Mouse (Mus musculus) cerebellum, adult 8-10 months (tissue): ENCODE data around the gene Pcid2.
"Not testable (repeated sequence)": the region's sequence is repeated elsewhere in the genome, so short reads cannot be mapped to it uniquely, and the experiment has no call there.

Experiments used
- DNase-seq: peaks from one replicate; pipeline ENCODE4 v3.0.0; 2022

Gene Pcid2

DNA sequence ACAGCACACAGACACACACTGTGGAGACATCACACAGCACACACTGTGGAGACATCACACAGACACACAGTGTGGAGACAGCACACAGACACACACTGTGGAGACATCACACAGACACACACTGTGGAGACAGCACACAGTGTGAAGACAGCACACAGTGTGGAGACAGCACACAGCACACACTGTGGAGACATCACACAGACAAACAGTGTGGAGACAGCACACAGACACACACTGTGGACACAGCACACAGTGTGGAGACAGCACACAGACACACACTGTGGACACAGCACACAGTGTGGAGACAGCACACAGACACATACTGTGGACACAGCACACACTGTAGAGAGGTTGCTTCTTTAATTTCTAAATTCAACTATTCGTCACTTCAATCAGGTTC, 29.7 kb downstream of the Pcid2 start:
- not testable (repeated sequence) for DNase-seq

GRCm38 (mm10) chr8:13075044-13075443, 30.2 kb downstream of the Pcid2 start:
- DNase-seq = no peak

GRCm38 (mm10) chr8:13073255-13073654, 32.0 kb downstream of the Pcid2 start:
- no peak for DNase-seq

DNA sequence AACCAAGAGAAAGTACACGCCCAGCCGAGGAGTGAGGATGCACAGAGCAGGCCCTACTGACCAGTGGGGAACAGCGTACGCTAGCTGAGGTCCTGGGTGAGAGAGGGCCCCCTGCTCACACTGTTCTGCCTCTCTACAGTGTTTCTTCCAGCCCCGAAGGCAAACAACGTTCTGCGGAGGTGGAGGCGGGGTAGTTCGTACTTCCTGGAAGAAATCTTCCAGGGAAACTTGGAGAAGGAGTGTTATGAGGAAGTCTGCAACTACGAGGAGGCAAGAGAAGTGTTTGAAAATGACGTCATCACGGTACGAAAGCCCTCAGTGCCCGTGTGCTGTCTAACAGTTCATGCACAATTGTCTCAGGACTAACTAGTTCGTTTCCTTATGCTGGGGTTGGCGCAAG, 42.1 kb downstream of the Pcid2 start:
- no peak for DNase-seq

GRCm38 (mm10) chr8:13060441-13061150, 44.7 kb downstream of the Pcid2 start, which contains the start of gene Proz:
Gene Proz, plus strand, starts transcription at chr8:13060914.
- DNase-seq = no peak

GRCm38 (mm10) chr8:13057351-13057750, 47.9 kb downstream of the Pcid2 start:
- no peak for DNase-seq

GRCm38 (mm10) chr8:13050550-13050949, 54.7 kb downstream of the Pcid2 start:
- DNase-seq = no peak

GRCm38 (mm10) chr8:13047652-13048051, 57.6 kb downstream of the Pcid2 start:
- no peak for DNase-seq

DNA sequence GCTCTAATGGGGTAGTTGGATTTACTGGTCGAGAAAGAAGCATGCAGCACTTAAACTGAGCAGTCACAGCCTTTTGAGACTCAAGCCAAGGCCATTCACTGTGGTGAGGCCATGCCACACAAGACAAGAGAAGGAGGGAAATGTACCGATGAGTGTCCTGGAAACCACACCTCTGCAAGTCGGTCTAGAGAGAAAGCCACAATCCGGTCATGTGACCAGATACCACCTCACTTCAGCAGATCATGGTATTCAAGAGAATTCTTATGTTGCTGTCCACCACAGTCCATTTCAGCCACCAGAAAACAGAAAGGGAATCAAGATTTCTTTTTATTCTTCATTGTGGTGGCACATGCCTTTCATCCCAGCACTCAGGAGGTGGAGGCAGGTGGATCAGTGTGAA, 63.8 kb downstream of the Pcid2 start:
- DNase-seq = no peak

DNA sequence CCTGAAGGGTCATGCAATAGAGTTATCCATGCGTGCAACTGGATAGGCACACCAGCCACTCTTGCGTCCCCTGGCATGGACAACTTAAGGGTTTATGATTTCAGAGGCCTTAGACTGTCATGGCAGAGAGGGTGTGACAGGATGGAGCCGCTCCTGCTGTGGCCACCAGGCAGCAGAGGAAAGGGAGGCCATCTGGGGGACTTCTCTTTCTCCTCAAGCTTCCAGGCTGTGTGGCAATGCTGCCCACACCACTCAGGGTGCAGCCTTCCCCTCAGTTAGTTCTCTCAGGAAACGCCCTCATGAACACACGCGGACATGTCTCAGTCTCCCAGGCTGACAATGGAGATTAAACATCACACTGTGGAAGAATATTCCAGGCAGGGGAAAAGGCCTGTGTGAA, 66.2 kb downstream of the Pcid2 start:
- no peak for DNase-seq

GRCm38 (mm10) chr8:13037569-13037968, 67.7 kb downstream of the Pcid2 start:
- no peak for DNase-seq

DNA sequence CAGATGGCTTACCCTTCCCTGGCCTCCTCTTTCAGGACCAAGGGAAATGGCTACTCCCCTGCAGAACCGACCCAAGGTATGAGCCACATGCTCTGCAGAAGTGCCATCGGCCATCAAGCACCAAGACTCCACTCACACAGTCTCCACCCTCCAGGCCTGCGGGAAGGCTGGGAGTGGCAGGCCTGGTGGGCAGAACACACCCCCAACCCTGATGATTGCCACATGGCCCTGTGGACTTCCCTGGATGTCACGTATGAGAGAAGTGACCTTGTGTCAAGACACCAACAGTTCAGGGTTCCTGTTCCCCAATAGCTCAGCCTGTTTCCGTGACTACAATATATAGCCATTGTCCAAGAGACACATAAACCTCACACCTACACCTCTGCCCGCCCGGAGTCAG, 68.2 kb downstream of the Pcid2 start, which contains the start of gene F10:
Gene F10, plus strand, starts transcription at position 294 of the 400 bp plus-strand sequence.
- no peak for DNase-seq

DNA sequence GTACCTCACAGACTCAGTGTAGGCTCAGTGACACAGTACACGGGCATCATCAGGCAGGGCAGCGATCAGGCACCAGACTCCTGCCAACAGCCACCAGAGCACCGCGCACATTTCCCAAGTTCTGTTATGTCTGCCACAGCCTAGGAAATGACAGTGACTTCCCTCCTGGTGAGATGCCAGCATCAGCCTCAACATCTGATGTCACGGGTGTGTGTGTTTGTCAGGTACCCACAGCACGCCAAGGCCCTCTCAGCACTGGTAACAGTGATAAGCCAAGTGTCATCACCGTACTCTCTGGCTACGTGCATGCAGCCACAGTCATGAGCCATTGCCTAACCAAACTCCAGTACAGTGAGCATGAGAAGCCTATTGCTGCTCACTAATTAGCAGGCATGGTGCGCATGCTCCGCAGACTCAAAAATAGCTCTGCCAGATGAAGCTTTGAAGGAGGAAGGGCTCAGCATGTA, 68.9 kb downstream of the Pcid2 start:
- no peak for DNase-seq

DNA sequence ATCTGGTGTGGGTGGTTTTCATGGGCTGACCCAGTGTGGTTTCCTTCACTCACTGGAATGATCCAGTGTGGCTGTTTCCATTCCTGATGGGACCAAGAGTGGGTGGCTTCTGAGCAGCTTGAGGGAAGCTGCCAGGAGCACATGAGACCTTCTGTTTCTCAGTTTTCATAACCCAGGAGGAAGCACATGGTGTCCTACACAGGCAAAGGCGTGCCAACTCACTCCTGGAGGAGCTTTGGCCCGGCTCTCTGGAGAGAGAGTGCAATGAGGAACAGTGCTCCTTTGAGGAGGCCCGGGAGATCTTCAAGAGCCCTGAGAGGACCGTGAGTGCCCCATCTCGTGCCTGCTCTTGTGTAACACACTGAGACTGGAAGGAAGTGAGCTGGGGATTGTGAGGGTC, 76.8 kb downstream of the Pcid2 start:
- DNase-seq = no peak

DNA sequence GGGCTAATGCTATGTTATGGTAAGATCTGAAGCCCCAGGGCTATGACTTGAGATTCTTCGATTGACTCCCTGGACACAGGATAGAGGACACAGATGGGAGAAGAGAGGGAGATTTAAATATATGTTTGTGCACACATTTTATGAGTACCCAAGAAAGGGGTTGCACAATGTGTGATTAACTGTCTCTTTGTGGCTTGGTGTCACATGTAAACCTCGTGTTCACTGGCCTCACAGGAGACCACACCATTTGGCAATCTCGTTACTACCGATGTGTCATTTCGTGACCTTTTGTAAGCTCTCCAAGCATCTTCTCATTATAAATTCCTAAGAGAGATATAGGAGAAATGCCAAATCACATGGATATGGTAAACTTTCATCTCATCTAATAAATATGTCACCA, 77.6 kb downstream of the Pcid2 start:
- no peak for DNase-seq
